Mouse (Mus musculus) testis, postnatal 10 days (tissue): ENCODE measurements around the gene Tbc1d22b.

Experiments
- DNase-seq: peaks from one replicate; pipeline ENCODE4 v3.0.0; 2021; ENCODE audit warnings: low spot score

Gene Tbc1d22b

DNA sequence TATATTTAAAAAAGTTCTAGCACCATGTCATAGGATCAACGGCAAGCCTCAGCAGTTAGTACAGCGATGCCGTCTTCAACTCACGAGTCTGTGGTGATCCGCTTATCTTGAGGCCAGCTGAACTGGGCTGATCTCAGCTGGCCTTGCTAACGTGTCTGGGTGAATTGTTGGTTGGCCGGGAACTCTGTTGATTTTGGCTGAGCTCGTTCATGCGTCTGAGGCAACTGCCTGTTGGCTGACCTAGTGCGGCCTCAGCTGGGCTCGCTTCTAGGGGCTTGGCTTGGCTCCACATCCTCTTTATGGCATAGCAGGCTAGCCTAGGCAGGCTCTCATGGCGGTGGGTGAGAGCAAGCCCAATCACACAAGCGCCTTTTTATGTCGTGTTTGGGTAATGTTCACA is 8.2 kb upstream of the Tbc1d22b start:
- peak; percentile 64 for DNase-seq

DNA sequence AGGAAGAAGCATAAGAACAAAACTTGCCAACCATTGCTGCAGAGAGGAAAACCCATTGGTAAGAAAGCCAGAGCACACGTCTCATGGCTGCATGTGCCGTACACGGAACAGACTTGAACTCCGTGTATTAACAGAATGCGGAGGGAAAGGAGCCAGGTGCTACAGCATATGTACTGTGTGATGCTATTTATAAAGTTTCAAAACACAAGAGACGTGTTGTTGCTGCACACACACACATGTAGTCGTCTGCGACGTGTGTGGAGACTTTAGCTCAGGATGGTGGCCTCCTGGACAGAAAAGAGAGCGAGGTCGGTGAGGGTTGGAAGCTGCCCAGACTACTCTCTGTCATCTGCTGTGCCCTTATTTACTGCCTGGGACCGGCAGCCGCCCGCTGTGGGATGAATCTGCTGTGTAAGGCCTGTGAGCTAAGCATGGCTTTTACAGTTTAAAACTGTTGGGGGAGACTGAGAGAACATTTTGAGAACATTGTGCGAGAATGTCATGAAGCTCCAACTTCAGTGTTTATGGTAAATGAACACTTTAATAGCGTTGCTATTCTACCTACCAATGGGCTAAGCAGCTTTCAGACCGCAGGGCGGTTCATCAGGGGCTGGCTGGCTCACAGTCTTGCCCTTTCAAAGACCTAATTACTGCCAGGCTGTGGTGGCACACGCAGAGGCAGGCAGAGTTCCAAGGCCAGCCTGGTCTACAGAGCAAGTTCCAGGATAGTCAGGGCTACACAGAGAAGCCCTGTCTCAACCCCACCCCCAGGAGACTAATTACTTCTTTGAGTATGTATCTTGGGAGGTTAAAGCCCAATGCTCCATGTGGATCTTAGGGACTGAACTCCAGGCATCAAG is 6.5 kb upstream of the Tbc1d22b start:
- DNase-seq = no peak

DNA sequence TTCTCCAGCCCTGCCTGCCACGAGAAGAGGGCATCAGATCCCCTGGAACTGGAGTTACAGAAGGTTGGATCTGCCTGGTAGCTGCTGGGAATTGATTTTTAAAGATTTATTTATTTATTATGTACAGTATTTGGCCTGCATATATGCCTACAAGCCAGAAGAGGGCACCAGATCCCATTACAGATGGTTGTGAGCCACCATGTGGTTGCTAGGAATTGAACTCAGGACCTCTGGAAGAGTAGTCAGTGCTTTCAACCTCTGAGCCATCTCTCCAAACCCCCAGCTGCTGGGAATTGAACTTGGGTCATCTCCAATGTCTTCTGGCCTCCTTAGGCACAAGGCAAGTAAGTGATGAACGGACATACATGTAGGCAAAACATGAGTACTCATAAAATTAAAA is 5.5 kb upstream of the Tbc1d22b start:
- DNase-seq = no peak

DNA sequence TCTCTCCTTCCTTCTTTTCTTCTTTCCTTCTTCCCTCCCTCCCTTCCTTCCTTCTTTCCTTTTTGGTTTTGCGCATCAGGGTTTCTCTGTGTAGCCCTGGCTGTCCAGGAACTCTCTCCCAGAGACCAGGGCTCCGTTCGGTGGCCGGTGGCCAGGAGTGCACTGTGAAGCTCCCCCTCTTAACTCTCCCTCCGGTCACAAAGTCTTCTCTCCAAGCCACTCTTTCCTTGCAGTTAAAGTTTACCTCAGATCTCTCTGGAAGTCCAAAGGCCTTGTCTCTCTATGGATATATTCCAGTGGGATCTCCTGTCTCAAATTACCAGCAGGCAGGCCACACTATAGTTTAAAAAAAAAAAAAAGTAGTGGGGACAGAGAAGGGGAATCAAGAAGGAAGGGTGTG is 4.3 kb upstream of the Tbc1d22b start:
- DNase-seq = no peak

DNA sequence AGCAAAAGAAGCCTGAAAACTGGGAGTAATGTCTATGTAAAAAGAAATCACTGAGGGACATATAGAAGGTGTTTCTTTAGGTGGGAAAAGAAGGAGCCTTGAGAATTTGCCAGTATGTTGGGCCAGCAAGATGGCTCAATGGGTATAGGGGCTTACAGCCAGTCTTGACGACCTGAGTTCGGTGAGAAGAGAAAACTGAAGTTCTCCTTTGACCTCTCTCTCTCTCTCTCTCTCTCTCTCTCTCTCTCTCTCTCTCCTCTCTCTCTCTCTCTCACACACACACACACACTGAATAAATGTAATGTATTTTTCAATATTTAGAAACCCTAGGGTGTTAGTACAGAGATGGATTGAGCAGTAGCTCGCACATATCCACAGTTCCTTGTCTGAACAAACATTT is 1.1 kb upstream of the Tbc1d22b start:
- no peak for DNase-seq

DNA sequence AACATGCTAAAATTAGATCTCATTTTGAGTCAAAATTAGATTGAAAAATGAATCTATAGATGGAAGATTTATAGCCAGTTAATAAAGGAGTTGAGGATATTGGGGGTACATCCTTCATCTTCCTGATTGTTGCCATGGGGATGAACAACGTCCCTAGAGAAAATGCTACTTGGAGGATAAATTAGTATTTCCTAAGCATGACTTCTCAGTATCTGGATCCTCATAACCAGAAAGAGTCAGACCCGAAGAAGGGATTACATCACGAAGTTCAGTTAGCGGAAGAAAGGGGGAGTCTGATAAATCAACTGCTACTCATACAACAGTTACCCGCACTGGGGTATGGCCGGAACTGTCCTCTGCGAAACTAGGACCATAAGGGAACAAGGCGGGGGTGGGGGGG is 591 bp upstream of the Tbc1d22b start:
- no peak for DNase-seq

DNA sequence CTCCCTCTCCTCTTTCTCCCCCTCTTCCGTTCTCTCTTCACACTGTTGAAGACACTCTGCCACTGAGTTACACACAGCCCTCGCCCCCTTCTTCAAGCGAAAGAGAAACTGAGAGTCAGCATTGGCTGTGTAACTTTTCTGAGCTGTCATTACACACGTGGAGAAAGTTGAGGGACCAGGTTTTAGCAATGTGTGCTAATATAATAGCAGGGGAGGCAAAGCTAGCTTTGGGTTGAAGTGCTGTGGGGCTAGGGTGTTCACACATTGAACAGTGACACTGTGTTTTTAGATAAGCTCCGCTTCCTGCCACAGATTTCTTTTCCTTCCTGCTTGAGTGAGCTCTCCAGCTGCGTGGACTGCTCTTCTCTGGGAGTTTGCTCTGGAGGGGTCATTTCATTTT is 1.4 kb downstream of the Tbc1d22b start:
- no peak for DNase-seq

DNA sequence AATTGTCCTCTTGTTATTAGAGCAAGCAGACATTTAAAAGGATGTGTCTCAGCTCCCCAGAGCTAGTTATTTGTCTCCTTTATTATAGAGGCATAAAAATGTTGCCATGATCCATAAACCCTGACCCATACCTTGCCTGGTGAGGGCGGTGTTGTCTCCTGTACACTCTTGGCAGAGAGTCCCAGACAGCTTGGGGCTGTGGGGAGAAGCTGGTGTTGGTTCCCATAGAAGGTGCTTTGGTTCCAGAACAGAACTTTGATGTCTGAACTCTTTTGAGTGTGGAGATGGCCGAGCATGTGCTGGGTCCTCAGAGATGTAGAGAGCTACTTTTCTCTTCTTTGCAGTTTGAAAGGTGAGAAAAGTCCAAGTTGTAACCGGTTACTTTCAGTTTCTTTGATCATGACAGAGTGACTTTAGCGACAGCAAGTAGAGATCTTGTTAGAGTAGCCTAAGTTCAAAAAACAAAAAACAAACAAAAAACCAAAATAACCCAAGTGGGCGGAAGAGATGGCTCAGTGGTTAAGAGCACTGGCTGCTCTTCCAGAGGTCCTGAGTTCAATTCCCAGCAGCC is 2.7 kb downstream of the Tbc1d22b start, which contains the start of gene Tmem217:
Tmem217 (minus strand) TSS at position 224 of the 571 bp plus-strand sequence.
- no peak for DNase-seq

DNA sequence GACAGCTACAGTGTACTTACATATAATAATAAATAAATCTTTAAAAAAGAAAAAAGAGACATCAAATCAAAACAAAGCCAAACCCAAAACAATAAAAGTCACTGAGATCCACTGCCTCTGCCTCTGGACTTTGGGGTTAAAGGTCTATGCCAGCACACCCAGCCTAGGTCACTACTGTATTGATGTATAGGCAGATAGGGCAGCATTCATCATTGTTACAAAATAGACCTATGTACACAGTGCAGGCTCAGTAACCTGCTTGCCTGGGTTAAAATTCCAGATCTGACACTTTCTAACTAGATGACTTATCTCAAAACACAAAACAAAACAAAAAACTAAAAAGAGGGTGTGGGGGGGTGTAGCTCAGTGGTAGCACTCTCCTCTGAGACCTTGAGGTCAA is 4.6 kb downstream of the Tbc1d22b start:
- no peak for DNase-seq

DNA sequence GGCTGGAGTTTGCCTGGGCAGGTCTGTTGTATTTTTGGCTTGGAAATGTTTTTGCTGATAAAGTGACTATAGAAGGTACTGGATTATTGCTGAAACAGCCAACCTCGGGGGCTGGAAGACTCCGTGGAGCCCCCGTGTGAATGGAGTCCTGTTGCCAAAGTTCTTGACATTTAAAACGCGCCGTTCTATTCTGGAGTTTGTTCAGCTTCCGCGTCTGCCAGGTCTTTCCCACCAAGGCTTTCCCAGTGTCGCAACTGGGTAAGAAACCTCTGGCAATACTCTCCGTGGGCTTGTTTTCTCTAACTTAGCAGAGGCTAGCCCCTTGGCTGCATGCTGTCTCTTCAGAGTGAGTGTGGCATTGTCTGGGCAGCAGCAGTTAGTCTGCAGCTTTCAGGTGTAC is 6.9 kb downstream of the Tbc1d22b start:
- no peak for DNase-seq

DNA sequence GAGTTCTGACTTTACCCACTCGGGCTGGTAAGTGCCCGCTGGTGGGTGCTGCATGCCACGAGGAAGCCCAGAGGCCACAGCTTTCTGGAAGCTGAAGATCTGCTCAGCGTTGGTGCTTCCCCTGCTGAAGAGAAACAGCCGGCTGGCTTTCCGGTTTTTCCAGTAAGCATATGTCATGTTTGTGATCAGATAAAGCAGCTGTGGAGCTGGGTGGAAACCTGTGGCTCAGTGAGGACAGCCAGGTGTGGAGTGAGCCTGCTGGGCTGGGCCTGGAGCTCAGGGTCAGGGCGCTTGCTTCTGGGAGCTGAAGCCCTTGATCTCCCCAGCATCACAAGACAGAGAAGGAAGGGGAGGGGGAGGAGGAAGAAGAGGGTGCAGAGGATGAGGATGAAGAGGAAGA is 7.3 kb downstream of the Tbc1d22b start:
- no peak for DNase-seq

DNA sequence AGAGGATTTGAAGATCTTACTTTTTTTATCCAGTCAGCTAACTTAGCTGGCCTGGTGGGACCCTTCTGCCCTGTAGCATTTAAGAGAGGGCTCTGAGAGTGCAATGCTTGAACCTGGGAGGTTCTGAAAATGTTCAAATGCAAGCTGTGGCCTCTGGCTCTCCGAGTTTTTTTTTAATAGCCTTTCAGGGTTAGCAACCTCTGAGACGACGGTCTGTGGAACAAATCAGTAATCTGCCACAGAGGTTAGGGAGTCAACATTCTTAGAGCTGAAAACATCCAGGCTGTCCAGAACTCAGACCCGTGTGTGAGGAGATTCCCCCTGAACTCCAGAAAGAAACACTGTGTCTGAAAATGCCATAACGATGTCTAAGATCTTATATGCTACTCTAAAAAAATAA is 8.9 kb downstream of the Tbc1d22b start:
- DNase-seq = no peak

DNA sequence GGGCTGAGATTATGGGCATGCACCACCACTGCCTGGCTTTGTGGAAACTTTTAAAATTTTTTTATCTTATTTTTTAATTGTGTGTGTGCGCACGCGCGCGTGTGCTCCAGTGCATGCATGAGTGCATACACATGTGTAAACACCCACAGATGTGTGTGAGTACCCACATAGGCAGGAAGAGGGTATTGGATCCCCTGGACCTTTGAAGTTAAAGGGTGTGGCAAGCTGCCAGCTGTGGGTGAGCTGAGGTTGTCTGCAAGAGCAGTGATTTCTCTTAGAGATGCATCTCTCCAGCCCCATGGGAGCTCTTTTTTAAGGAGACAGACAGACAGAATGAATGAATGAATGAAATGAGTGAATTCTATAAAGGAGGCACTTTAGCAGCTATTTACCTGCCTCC is 15.9 kb downstream of the Tbc1d22b start:
- no peak for DNase-seq

DNA sequence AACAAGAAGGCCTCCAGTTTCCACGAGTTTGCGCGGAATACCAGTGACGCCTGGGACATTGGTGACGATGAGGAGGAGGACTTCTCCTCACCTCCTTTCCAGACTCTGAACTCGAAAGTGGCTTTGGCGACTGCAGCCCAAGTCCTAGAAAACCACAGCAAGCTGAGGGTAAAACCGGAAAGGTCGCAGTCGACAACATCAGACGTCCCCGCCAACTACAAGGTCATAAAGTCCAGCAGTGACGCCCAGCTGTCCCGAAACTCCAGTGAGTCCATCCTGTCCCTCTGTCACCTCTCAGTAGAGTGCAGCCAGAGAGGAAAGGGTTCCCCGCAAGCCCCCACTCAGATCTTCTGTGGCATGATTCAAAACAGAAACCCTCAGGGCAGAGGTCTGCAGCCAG is 18.9 kb downstream of the Tbc1d22b start:
- no peak for DNase-seq

DNA sequence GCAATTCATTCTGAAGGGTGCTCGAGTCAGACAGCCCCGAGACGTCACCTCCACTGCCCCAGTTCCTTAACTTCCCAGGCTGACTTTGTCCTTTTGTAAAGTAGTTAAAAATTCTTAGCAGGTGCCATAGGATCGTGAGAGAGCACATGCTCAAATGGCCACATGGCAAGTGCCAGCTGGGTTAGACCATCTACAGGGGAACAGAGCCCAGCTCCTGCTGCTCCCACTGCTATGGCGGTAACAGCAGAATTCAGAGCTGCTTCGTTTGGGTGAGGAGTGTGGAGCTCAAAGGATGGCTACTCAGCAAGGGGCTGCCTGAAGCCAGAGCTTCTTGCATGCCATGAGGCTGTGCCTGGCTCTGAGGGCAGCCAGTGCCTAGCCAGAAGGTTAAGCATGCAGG is 20.2 kb downstream of the Tbc1d22b start:
- DNase-seq = no peak

DNA sequence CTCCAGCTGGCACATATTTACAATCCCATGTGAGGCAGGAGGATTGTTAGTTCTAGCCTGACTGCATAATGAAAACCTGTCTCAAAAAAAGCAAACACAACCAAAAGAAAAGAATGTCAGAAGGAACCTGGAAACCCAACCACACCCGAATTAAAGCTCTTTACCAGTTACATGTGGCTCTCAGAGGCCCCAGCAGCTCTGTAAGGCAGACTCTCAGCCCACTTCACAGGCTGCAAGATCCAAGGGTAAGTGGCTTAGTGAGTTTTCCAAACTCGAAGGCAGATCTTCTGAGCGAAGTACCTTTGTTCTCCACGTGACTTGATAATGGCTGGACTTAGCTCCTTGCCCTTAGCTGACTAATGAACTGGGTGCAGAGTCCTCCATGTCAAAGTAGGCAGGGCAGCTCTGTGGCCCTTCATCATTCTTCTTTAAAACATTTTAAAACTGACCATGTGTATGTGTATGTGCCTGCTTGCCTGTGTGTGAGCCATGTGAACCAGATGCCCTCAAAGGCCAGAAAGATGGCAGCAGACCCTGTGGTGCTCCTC is 30.1 kb downstream of the Tbc1d22b start:
- DNase-seq = no peak

DNA sequence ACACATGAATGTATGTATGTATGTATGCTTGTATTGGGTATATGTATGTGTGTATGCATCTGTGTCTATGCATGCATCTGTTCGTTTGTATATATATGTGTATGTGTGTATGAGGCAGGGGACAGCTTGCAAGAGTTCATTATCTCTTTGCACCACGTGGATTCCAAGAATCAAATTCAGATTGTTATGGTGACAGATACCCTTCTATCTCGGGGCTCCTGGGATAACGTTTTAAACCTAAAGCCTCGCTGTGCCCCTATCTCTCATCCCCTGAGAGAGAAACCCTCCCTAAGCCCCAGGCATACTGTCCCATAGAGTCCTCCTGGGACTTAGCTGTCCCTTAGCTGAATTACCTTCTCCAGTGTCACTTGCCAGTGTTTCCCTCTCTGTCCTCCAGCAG is 34.0 kb downstream of the Tbc1d22b start:
- no peak for DNase-seq

DNA sequence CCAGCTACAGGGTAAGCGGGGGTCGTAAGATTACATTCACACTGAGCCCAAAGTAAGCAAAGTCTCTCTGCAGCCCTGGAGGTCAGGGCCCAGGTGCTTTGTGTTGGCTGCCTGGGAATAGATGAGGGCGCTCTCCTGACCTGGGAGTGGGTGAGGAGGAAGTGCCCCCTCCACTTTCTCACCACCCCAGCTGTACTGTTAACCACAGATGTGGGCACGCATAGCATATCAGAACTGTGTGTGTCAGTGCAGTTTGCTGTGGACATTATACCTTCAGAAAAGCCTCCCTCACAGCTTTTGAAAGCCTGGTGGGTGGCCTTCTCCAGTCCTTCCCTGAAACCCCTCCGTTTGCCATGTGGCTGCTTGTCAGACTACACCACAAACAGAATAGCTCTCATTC is 34.7 kb downstream of the Tbc1d22b start:
- no peak for DNase-seq

DNA sequence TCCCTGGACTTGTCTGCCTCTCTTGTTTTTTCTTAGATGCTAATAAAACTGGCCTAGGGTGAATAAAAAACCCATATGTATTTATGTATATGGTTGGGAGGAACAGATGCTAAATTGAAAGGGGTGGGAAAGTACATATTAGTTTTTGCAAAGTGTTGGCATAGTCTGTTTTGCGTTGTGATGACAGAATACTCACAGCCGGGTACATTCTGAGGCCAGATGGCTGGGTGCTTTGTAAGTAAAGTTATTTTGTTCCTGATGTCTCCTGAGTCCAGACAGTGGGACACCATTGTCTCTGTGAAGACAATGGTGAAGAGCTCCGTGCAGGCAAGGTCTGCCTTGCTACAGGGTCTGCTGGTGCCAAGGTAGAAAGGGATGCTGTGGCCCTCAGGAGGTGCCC is 35.2 kb downstream of the Tbc1d22b start:
- DNase-seq = no peak

DNA sequence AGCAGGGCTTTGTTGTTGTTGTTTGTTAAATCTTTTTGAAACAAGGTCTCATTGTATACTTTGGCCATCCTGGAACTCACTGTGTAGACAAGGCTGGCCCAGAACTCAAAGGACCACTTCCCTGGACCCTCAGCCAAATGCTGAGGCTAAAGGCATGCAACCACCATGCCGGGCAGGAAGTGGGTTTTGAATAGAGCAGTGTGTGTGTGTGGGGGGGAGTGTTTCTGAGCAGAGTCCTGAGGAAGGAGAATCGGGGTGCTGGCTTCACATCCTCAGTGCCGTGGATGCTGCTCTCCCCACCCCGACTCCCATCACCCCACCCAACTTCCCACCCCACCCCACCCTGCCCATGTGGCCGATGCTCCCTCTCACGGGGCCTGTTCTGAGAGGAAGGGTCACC is 35.9 kb downstream of the Tbc1d22b start:
- no peak for DNase-seq

DNA sequence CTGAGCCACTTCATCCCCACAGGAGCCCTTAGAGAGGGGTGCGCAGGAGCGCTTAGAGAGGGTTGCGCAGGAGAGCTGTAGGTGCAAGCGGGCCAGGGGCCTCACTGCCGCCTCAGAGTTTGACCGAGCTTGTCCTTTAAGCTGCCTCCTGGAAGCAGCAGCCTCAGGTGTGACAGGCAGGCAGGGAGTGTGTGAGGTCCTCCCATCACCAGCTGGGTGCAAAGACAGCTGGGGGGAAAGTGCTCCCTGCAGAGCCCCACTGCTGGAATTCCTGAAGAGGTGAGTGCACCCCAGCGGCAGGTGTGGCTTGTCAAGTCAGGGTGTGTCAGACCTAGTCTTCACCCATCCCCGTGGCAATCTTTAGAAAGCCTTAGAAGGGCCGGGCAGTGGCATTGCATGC is 37.3 kb downstream of the Tbc1d22b start:
- no peak for DNase-seq

DNA sequence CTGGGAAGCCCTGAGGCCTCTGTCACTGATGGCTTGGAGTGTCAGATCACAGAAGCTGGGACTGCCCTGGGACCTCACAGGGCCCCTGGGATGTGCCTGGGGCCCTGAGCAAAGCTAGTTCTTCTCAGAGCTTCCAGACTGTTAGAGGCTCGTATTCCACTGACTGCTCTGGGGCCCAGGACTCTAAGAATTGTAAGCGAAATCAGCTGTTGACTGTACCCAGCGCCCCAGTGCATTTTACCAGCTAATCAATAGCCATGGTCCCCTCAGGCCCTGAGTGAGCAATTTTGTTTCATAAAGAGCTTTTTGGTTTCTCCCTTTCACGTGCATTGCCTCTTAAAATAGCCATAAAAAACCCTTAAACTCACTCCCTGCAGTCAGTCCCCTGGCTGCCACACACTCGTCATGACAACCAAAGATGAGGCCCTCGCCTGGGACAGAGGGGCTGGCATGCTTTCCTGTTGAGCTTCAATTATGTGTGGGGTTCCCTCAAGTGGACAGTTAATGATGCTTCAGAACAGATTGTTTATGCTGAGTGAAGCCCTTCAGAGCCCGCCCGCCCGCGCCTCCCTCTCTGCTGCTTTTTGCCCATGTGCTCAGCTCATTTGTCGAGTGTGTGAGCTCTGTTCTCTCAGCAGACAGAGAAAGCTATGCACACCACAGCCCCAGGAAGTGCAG is 39.8 kb downstream of the Tbc1d22b start:
- DNase-seq = no peak
